Mouse (Mus musculus): ENCODE measurements around the gene Cln6. TPM values are rescaled to one million over a fixed set of nuclear protein-coding genes. Genes with fewer than 3 reads are reported as not detected.
"Not testable (repeated sequence)": the region's sequence is repeated elsewhere in the genome, so short reads cannot be mapped to it uniquely, and the experiment has no call there.

Gene Cln6
- total and polyA plus RNA-seq, 2 experiments, result 1.2 to 9.1 TPM

DNA sequence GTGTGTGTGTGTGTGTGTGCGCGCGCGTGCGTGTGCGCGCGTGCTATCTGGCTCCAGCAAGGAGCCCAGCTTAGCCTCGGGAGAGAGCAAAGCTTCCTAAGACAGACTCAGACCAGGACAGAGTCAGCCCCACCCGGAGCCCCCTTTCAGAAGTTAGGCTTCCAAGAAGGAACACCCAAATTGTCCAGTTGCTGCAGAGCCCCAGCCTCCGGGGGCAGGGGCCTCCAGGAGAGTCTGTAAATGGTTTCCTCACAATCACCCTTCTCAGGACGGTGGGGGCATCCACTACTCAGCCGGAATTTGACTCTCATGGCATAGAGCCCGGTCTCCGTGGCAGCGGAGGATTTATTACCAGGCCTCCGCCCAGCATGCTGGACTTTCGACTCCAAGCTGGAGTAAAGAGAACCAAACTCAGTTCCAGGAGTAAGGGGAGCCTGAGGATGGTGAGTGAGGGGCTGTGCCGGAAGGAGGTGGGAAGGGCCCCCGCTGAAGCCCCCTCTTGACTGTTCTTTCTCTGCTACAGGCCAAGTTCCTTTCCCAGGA lies 19.2 kb downstream of the Cln6 start, which contains the start of gene Calml4:
TSS of gene Calml4 (plus strand) at position 362 of the 543 bp plus-strand sequence.
- Histone ChIP-seq H3K79me2 (ENCODE audit: control insufficient read depth, insufficient read depth, low read length) (no peaks in the 10 kb centered on the region), H3K27me3 (ENCODE audit: control insufficient read depth, insufficient read depth, low read length) (no peaks in the 10 kb centered on the region), H3K27ac (replicated peaks; ENCODE audit: insufficient read depth, low read depth, low read length) (peak within 1 kb of the TSS; percentile 74), H3K36me3 (ENCODE audit: control insufficient read depth, insufficient read depth, low read length) (no peaks in the 10 kb centered on the region), H3K4me3 (ENCODE audit: insufficient read depth, low read depth, low read length) (peak within 1 kb of the TSS; percentile 39), H3K9ac (ENCODE audit: low read depth, low read length) (peak within 1 kb of the TSS; percentile 31), H3K4me1 (ENCODE audit: control insufficient read depth, insufficient read depth, low read length) (peaks cover 2% of the 10 kb centered on the region; the same call in 1 of the 2 replicates)
- TF ChIP-seq POLR2A (IDR thresholded peaks at IDR 0.05; ENCODE audit: extremely low read depth, insufficient read depth, low read length) (no peak), CTCF (IDR thresholded peaks at IDR 0.05; ENCODE audit: low read depth, low read length) (no peak)
- no peak for DNase-seq (ENCODE audit: extremely low read depth, low read depth, low spot score)
- WGBS, result 52% methylated on average over 20 of the region's 20 CpGs

DNA sequence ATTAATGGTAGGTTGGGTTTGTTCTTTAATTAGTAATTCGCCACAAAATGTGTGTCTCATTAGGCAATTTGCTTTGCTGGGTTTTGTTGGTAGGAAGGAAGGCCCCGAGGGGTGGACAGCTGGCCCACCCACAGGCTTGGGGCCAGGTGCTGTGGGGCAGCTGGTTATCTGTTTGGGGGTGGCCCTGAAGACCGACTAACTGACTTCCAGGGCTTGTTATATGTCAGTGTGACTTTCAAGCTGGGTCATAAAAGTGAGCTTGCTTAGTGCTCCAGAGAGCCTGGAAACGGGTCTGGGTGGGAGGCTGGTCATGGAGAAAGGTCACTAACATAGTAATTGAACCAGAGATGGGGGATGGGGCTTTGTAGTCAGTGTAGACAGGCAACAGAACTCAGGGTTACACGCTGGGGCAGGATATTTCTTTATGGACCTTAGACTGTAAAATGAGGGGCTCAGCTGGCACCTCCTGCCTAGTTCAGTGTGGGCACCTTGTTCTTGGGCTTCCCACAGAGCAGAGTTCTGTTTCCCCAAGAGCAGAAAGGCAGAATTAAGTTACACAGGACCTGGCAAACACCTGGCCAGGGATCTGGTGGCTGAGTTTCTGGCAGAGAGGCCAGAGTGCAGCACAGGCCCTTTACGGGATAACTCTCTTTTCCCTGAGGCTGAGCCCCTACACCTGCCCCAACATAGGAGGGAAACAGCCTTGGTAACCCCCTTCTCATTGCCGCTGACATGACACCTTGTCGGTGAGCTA lies 19.9 kb downstream of the Cln6 start:
- Histone ChIP-seq H3K36me3 (ENCODE audit: control insufficient read depth, insufficient read depth, low read length) (no peaks in the 10 kb centered on the region), H3K79me2 (ENCODE audit: control insufficient read depth, insufficient read depth, low read length) (no peaks in the 10 kb centered on the region), H3K27me3 (ENCODE audit: control insufficient read depth, insufficient read depth, low read length) (no peaks in the 10 kb centered on the region), H3K4me3 (ENCODE audit: insufficient read depth, low read depth, low read length) (peak overlapping the region; percentile 39), H3K27ac (replicated peaks; ENCODE audit: insufficient read depth, low read depth, low read length) (peak overlapping the region; percentile 62), H3K4me1 (ENCODE audit: control insufficient read depth, insufficient read depth, low read length) (peaks cover 2% of the 10 kb centered on the region; the same call in 1 of the 2 replicates), H3K9ac (ENCODE audit: low read depth, low read length) (peak overlapping the region; percentile 31; the same call in 1 of the 2 replicates)
- TF ChIP-seq POLR2A (IDR thresholded peaks at IDR 0.05; ENCODE audit: extremely low read depth, insufficient read depth, low read length), result no peak
- no peak for TF ChIP-seq CTCF (IDR thresholded peaks at IDR 0.05; ENCODE audit: low read depth, low read length)
- no peak for DNase-seq (ENCODE audit: extremely low read depth, low read depth, low spot score)
- 44% methylated on average over 8 of the region's 8 CpGs for WGBS

DNA sequence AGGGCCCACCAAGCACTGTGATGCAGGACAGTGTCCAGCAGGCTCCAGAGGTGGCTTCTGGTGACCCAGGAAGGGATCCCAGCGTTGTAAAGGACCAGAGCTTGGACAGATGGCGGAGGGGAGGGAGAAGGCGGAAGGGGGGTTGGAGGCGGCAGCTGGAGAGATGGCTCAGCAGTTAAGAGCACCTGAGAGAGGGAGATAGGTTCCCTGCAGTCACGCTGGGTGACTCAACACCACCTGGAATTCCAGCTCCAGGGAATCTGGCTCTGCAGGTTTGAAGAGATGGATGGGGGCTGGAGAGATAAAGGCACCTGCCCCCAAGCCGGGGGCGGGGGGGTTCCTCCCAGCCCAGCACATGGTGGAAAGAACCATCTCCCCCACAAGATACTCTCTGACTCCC lies 21.5 kb downstream of the Cln6 start:
- DNase-seq (ENCODE audit: extremely low read depth, low read depth, low spot score); H3K4me1 ChIP-seq (ENCODE audit: control insufficient read depth, insufficient read depth, low read length); H3K27ac ChIP-seq (replicated peaks; ENCODE audit: insufficient read depth, low read depth, low read length); H3K4me3 ChIP-seq (ENCODE audit: insufficient read depth, low read depth, low read length); H3K9ac ChIP-seq (ENCODE audit: low read depth, low read length); H3K27me3 ChIP-seq (ENCODE audit: control insufficient read depth, insufficient read depth, low read length); H3K79me2 ChIP-seq (ENCODE audit: control insufficient read depth, insufficient read depth, low read length); H3K36me3 ChIP-seq (ENCODE audit: control insufficient read depth, insufficient read depth, low read length): not testable (repeated sequence)
- WGBS, result 72% methylated on average over 6 of the region's 7 CpGs

DNA sequence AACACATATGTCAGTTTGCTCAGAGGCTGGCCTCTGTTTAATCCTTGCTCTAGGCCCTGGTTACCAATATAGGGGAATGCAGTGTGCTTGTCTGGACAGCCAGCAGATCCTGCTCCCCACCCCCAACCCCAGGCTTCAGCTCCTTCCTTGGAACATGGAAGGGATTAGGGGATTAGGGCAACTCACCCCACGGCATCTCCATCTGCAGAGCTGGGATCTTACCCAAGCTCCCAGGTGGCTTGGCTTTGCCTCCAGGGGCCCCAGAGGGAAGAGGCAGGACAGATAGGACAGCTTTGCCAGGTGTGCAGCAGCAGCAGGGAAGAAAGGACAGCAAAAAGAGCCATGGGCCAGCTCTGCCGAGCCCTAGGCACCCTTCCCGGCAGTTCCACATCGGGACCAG lies 22.3 kb downstream of the Cln6 start:
- no peak overlapping the region for H3K9ac ChIP-seq (ENCODE audit: low read depth, low read length)
- no peak overlapping the region for H3K27ac ChIP-seq (replicated peaks; ENCODE audit: insufficient read depth, low read depth, low read length)
- H3K36me3 ChIP-seq (ENCODE audit: control insufficient read depth, insufficient read depth, low read length), result no peaks in the 10 kb centered on the region
- peaks cover 2% of the 10 kb centered on the region; the same call in 1 of the 2 replicates for H3K4me1 ChIP-seq (ENCODE audit: control insufficient read depth, insufficient read depth, low read length)
- no peaks in the 10 kb centered on the region for H3K27me3 ChIP-seq (ENCODE audit: control insufficient read depth, insufficient read depth, low read length)
- no peak for DNase-seq (ENCODE audit: extremely low read depth, low read depth, low spot score)
- H3K79me2 ChIP-seq (ENCODE audit: control insufficient read depth, insufficient read depth, low read length), result no peaks in the 10 kb centered on the region
- TF ChIP-seq POLR2A (IDR thresholded peaks at IDR 0.05; ENCODE audit: extremely low read depth, insufficient read depth, low read length) (no peak), CTCF (IDR thresholded peaks at IDR 0.05; ENCODE audit: low read depth, low read length) (no peak)
- no peak overlapping the region for H3K4me3 ChIP-seq (ENCODE audit: insufficient read depth, low read depth, low read length)
- WGBS, result 88% methylated on average over 4 of the region's 4 CpGs

DNA sequence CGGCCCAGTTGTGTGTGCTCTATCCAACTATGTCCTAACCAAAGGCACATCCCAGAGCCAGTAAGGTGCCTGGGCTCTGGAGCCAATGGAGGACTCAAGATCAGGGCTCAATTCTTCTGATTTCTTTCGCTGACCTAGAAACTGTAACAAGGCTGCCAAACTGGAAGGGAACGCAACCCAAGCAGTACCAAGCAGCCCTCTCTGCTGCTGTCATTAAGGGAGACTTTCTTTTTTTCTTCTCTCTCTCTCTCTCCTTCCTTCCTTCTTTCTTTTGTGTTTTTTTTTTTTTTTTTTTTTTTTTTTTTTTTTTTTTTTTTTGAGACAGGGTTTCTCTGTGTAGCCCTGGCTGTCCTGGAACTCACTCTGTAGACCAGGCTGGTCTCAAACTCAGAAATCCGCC lies 30.7 kb downstream of the Cln6 start:
- not testable (repeated sequence) for H3K4me1 ChIP-seq (ENCODE audit: control insufficient read depth, insufficient read depth, low read length); H3K27me3 ChIP-seq (ENCODE audit: control insufficient read depth, insufficient read depth, low read length); H3K27ac ChIP-seq (replicated peaks; ENCODE audit: insufficient read depth, low read depth, low read length); H3K79me2 ChIP-seq (ENCODE audit: control insufficient read depth, insufficient read depth, low read length); H3K4me3 ChIP-seq (ENCODE audit: insufficient read depth, low read depth, low read length); DNase-seq (ENCODE audit: extremely low read depth, low read depth, low spot score); H3K9ac ChIP-seq (ENCODE audit: low read depth, low read length); H3K36me3 ChIP-seq (ENCODE audit: control insufficient read depth, insufficient read depth, low read length)
- WGBS, result 93% methylated on average over 3 of the region's 4 CpGs

DNA sequence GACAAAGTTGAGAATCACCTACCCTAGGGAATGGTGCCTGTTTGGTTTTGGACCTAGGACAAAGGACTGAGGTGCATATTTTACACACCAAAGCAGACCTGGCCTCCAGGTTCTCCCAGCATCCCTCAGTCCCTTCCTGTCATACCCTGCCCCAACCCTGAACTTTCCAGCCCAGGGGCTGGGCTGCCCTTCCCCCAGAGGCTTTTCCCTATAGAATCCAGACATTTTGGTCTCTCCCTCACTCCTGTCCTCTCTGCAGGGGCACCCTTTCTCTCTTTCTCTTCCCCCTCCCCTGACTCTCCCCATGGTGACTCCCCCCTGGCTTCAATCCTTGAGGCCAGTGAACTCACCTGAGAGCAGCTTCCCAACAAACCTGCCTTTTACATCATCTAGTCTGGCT lies 32.1 kb downstream of the Cln6 start:
- TF ChIP-seq POLR2A (IDR thresholded peaks at IDR 0.05; ENCODE audit: extremely low read depth, insufficient read depth, low read length) (no peak), CTCF (IDR thresholded peaks at IDR 0.05; ENCODE audit: low read depth, low read length) (no peak)
- no peak for DNase-seq (ENCODE audit: extremely low read depth, low read depth, low spot score)
- Histone ChIP-seq H3K27ac (replicated peaks; ENCODE audit: insufficient read depth, low read depth, low read length) (no peak overlapping the region), H3K4me1 (ENCODE audit: control insufficient read depth, insufficient read depth, low read length) (no peaks in the 10 kb centered on the region), H3K4me3 (ENCODE audit: insufficient read depth, low read depth, low read length) (no peak overlapping the region), H3K36me3 (ENCODE audit: control insufficient read depth, insufficient read depth, low read length) (no peaks in the 10 kb centered on the region), H3K79me2 (ENCODE audit: control insufficient read depth, insufficient read depth, low read length) (no peaks in the 10 kb centered on the region), H3K9ac (ENCODE audit: low read depth, low read length) (no peak overlapping the region), H3K27me3 (ENCODE audit: control insufficient read depth, insufficient read depth, low read length) (no peaks in the 10 kb centered on the region)

Data from liver, adult 2 months (tissue).